ENCODE assay signal across 8 mouse cellular contexts in the genomic region with DNA sequence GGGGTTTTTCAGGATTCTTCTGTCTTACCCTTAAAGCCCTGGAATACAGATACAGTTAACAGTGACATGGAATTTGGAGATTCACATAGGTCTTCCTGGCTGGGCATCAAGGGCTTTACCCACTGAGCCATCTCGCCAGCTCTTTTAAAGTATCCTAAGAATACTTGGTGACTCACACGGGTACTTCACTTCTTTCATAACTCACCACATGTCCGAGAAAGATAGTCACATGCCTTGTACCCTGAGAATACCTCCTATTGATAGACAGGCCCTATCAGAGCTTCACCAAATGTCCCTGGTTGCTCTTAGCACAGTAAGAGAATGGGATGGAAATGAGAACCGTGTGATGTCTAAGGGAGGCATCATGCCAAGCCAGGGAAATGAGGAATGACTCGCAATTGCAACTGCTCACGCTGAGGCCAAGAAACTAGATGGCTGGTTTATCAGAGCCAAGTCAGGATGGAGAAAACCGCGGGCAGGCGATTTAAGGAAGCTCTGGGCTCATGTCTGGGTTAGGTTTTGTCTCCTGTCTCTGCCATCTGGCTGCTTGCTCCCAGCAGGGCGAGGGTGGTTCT. TPM values are rescaled to one million over a fixed set of nuclear protein-coding genes. Genes with fewer than 3 reads are reported as not detected.
DNase-seq lines count a peak whose midpoint lies in the region; ATAC-seq and TF ChIP-seq lines count a peak whose summit lies in the region.

No protein-coding gene starts in this region.

- H3K9me3 ChIP-seq in kidney, embryonic 14.5 days (ENCODE audit: control insufficient read depth, low read length): no peaks in the 10 kb centered on the region
- no peaks in the 10 kb centered on the region for H3K9me3 ChIP-seq in ES-E14 (ENCODE audit: control insufficient read depth, insufficient read depth, low read depth, low read length)

- H3K4me3 ChIP-seq in kidney, embryonic 14.5 days (ENCODE audit: low read length): peak overlapping the region; percentile 57
- H3K4me3 ChIP-seq in ES-E14 (ENCODE audit: insufficient read depth in 1 of 2, low read depth in 1 of 2, low read length in 2 of 2, poor library complexity in 1 of 2, severe bottlenecking in 1 of 2): peak overlapping the region; percentile 73 to 81

- H3K9ac ChIP-seq in kidney, embryonic 14.5 days (ENCODE audit: low read depth, low read length): peak overlapping the region; percentile 73
- H3K9ac ChIP-seq in ES-E14 (ENCODE audit: insufficient read depth, low read depth, low read length, poor library complexity, severe bottlenecking): peak overlapping the region; percentile 96

- no peaks in the 10 kb centered on the region for H3K36me3 ChIP-seq in kidney, embryonic 14.5 days (ENCODE audit: control insufficient read depth, insufficient read depth, low read length)
- no peaks in the 10 kb centered on the region for H3K36me3 ChIP-seq in ES-E14 (ENCODE audit: control insufficient read depth, insufficient read depth, low read length, poor library complexity, severe bottlenecking)

- in situ Hi-C loops in ES-E14 (cut with MboI; ENCODE audit: low sequenced_read_pairs in 2 of 2, unreplicated experiment in 2 of 2): no loop called here

- peak overlapping the region; percentile 62 for H3K4me2 ChIP-seq in kidney, embryonic 14.5 days (replicated peaks; ENCODE audit: low read depth, low read length)

- DNase-seq in kidney, postnatal 14 days: no peak
- DNase-seq in ES-E14 (ENCODE audit: low read depth, low spot score): no peak
- no peak for DNase-seq in urinary bladder, postnatal 25 days (ENCODE audit: low spot score)
- DNase-seq in urinary bladder, adult 18-20 months (ENCODE audit: low spot score in 2 of 2): no peak

- no peaks in the 10 kb centered on the region for H3K27me3 ChIP-seq in kidney, embryonic 14.5 days (ENCODE audit: control insufficient read depth, insufficient read depth, low read length)

- peak overlapping the region; percentile 98 for H3K27ac ChIP-seq in kidney, embryonic 14.5 days (ENCODE audit: low read depth, low read length)
- H3K27ac ChIP-seq in ES-E14 (ENCODE audit: insufficient read depth, low read depth, low read length, poor library complexity, severe bottlenecking): peak overlapping the region; percentile 98

- WGBS in kidney, embryonic 14.5 days: 42% methylated on average over 10 of the region's 10 CpGs

- H3K4me1 ChIP-seq in kidney, embryonic 14.5 days (ENCODE audit: control insufficient read depth, insufficient read depth, low read length): peaks cover 8% of the 10 kb centered on the region; the same call in 1 of the 2 replicates
- peaks cover 0 to 2% of the 10 kb centered on the region in 2 experiments; a peak in 2 of 4 replicates for H3K4me1 ChIP-seq in ES-E14 (ENCODE audit: control insufficient read depth in 2 of 2, insufficient read depth in 2 of 2, low read length in 2 of 2, poor library complexity in 1 of 2)

- no peak; the same call in 1 of the 2 replicates for ATAC-seq in kidney, embryonic 14.5 days (ENCODE audit: low FRiP score, low TSS enrichment)
- ATAC-seq in erythroblast, adult 5-6 weeks (replicated peaks; ENCODE audit: low FRiP score, poor library complexity, severe bottlenecking): peak; percentile 71
- ATAC-seq in inflammation-experienced regulatory T-cells, adult 6 months: peak; percentile 14
- ATAC-seq in megakaryocyte-erythroid progenitor cell, adult 5-6 weeks (replicated peaks; ENCODE audit: low FRiP score, low TSS enrichment, poor library complexity, severe bottlenecking): peak; percentile 70

TF ChIP-seq in ES-E14, 5 proteins besides CTCF, POLR2A, EP300 and RAD21:
- TF ChIP-seq ZC3H11A (IDR thresholded peaks at IDR 0.05; ENCODE audit: borderline replicate concordance, low read depth, low read length): no peak
- TF ChIP-seq HCFC1 (IDR thresholded peaks at IDR 0.05; ENCODE audit: borderline replicate concordance, insufficient read depth, low read length): peak; percentile 18; the same call in 1 of the 2 replicates
TF ChIP-seq in ES-E14: peak in this region for 1.

RNA-seq across cellular contexts. Expression of gene Ezr, which starts 44.7 kb away (rescaled TPM):
- 96.7 and 158 TPM in 2 replicates for polyA plus RNA-seq in kidney, embryonic 14.5 days (2014; fragmentation: Nextera tagmentation; extraction: Ambion mirVana)
- total RNA-seq in ES-E14 (2012; rRNA removed): 131 and 180 TPM in 2 replicates
- total RNA-seq in erythroblast, adult 5-6 weeks (2015; ENCODE audit: low replicate concordance): 9.4 and 23.2 TPM in 2 replicates
- total RNA-seq in erythroblast, adult 5-6 weeks (2017; ENCODE audit: low replicate concordance): 64.2 and 120 TPM in 2 replicates
- polyA plus RNA-seq in inflammation-experienced regulatory T-cells, adult 6 months (2017; shearing (Covaris generic)): 100 to 1,000 TPM; 111 to 138 (median 117) TPM
- total RNA-seq in megakaryocyte-erythroid progenitor cell, adult 5-6 weeks (2014; fragmentation: Nextera tagmentation): 82.2 and 85.0 TPM in 2 replicates
- 161 and 203 TPM in 2 replicates for total RNA-seq in megakaryocyte-erythroid progenitor cell, adult 5-6 weeks (2017)
